Mouse (Mus musculus) CH12.LX (cell line): Measurements from ENCODE around the gene Actb. TPM values are rescaled to one million over a fixed set of nuclear protein-coding genes. Genes with fewer than 3 reads are reported as not detected.

ENCODE experiments used
- DNase-seq: peaks from one replicate; pipeline ENCODE4 v3.0.0-alpha.2; 2013; ENCODE audit errors: extremely low read depth
- H3K27ac ChIP-seq: 2 replicates; pipeline ENCODE4 v1.5.1; 2012; ENCODE audit warnings: low read depth, mild to moderate bottlenecking, control low read depth, moderate library complexity; ENCODE audit not compliant: insufficient read depth
- H3K27me3 ChIP-seq: replicated peaks from 2 replicates; pipeline ENCODE3; 2012; ENCODE audit warnings: inconsistent platforms
- H3K36me3 ChIP-seq, 2 experiments: replicated peaks in 1 of 2; 2 replicates each; pipeline versions ENCODE3 to v1.6.1; 2012; ENCODE audit warnings: inconsistent platforms in 1 of 2, low read length in 1 of 2, mild to moderate bottlenecking in 1 of 2, mixed read lengths in 1 of 2, moderate library complexity in 1 of 2; ENCODE audit not compliant: control insufficient read depth in 1 of 2, insufficient read depth in 1 of 2
- H3K4me1 ChIP-seq, 2 experiments: 2 replicates each; pipeline ENCODE4 v1.6.1; 2012; ENCODE audit warnings: inconsistent platforms in 1 of 2, moderate library complexity in 1 of 2; ENCODE audit not compliant: insufficient read depth in 2 of 2, control insufficient read depth in 1 of 2
- H3K4me2 ChIP-seq: 2 replicates; pipeline ENCODE4 v1.6.1; 2012; ENCODE audit warnings: low read depth, mild to moderate bottlenecking, control low read depth; ENCODE audit not compliant: poor library complexity, insufficient read depth, severe bottlenecking
- H3K4me3 ChIP-seq, 3 experiments: fragments of 150-350 bp in 1 of 3; sonication (generic) in 1 of 3; replicated peaks in 1 of 3; 2 replicates each; pipeline versions ENCODE3 to v1.5.1; 2011 to 2012; ENCODE audit warnings: low read depth in 2 of 3, low read length in 2 of 3, mild to moderate bottlenecking in 2 of 3, moderate library complexity in 2 of 3, control low read depth in 1 of 3, improper control_type of control experiment in 1 of 3, inconsistent platforms in 1 of 3, mixed read lengths in 1 of 3; ENCODE audit not compliant: poor library complexity in 1 of 3
- H3K79me2 ChIP-seq: replicated peaks from 2 replicates; pipeline ENCODE4 v1.6.1; 2012; ENCODE audit warnings: mild to moderate bottlenecking, moderate library complexity; ENCODE audit not compliant: control insufficient read depth, poor library complexity, insufficient read depth, severe bottlenecking; ENCODE audit errors: extremely low read depth
- H3K9ac ChIP-seq: 2 replicates; pipeline ENCODE4 v1.6.1; 2012; ENCODE audit warnings: low read depth, mild to moderate bottlenecking, control low read depth, moderate library complexity; ENCODE audit not compliant: insufficient read depth
- H3K9me3 ChIP-seq: replicated peaks from 2 replicates; pipeline ENCODE3; 2012; ENCODE audit warnings: low read length, inconsistent platforms, mixed read lengths
- BHLHE40 ChIP-seq: IDR thresholded peaks from 2 replicates; pipeline ENCODE4 v1.6.1; 2011; ENCODE audit warnings: mild to moderate bottlenecking, low read depth, low read length, improper control_type of control experiment
- CTCF ChIP-seq, 2 experiments: IDR thresholded peaks in 1 of 2; conservative IDR thresholded peaks in 1 of 2; 2 replicates each; pipeline ENCODE4 v1.5.1; 2011 to 2012; ENCODE audit warnings: low read depth in 2 of 2, low read length in 2 of 2, improper control_type of control experiment in 1 of 2, inconsistent platforms in 1 of 2, mild to moderate bottlenecking in 1 of 2, moderate library complexity in 1 of 2
- E2F4 ChIP-seq: IDR thresholded peaks from 2 replicates; pipeline ENCODE4 v1.6.1; 2011; ENCODE audit warnings: low read depth, low read length, improper control_type of control experiment; ENCODE audit not compliant: insufficient replicate concordance
- ELF1 ChIP-seq: IDR thresholded peaks from 2 replicates; pipeline ENCODE4 v1.6.1; 2014; ENCODE audit warnings: low read depth, mild to moderate bottlenecking, inconsistent platforms, low read length, improper control_type of control experiment
- GABPA ChIP-seq: IDR thresholded peaks from 2 replicates; pipeline ENCODE4 v1.6.1; 2012; ENCODE audit warnings: low read depth, low read length, improper control_type of control experiment, inconsistent platforms; ENCODE audit not compliant: insufficient replicate concordance
- HCFC1 ChIP-seq: IDR thresholded peaks from 2 replicates; pipeline ENCODE4 v1.6.1; 2012; ENCODE audit warnings: low read depth, mild to moderate bottlenecking, inconsistent platforms, low read length, improper control_type of control experiment
- IRF4 ChIP-seq: IDR thresholded peaks from 2 replicates; pipeline ENCODE4 v1.6.1; 2014; ENCODE audit warnings: low read depth, mild to moderate bottlenecking, inconsistent platforms, low read length, improper control_type of control experiment
- JUN ChIP-seq: IDR thresholded peaks from 2 replicates; pipeline ENCODE4 v1.6.1; 2011; ENCODE audit warnings: low read depth, mild to moderate bottlenecking, low read length, improper control_type of control experiment, moderate library complexity; ENCODE audit not compliant: insufficient read depth
- JUND ChIP-seq: conservative IDR thresholded peaks from 2 replicates; pipeline ENCODE4 v1.6.1; 2011; ENCODE audit warnings: low read depth, low read length, improper control_type of control experiment
- MAFK ChIP-seq: IDR thresholded peaks from 2 replicates; pipeline ENCODE4 v1.6.1; 2011; ENCODE audit warnings: low read length, improper control_type of control experiment; ENCODE audit not compliant: insufficient replicate concordance
- MAX ChIP-seq: IDR thresholded peaks from 2 replicates; pipeline ENCODE4 v1.6.1; 2011; ENCODE audit warnings: low read length, improper control_type of control experiment
- MAZ ChIP-seq: IDR thresholded peaks from 2 replicates; pipeline ENCODE4 v1.6.1; 2012; ENCODE audit warnings: low read depth, mild to moderate bottlenecking, inconsistent platforms, low read length, improper control_type of control experiment, moderate library complexity
- MEF2A ChIP-seq: IDR thresholded peaks from 2 replicates; pipeline ENCODE4 v1.6.1; 2014; ENCODE audit warnings: low read depth, mild to moderate bottlenecking, inconsistent platforms, low read length, improper control_type of control experiment, borderline replicate concordance
- MXI1 ChIP-seq: IDR thresholded peaks from 2 replicates; pipeline ENCODE4 v1.6.1; 2011; ENCODE audit warnings: mild to moderate bottlenecking, low read depth, low read length, improper control_type of control experiment
- MYC ChIP-seq: IDR thresholded peaks from 2 replicates; pipeline ENCODE4 v1.6.1; 2011; ENCODE audit warnings: low read depth, mild to moderate bottlenecking, improper control_type of control experiment, low read length
- NELFE ChIP-seq: IDR thresholded peaks from 2 replicates; pipeline ENCODE4 v1.6.1; 2011; ENCODE audit warnings: low read depth, low read length, improper control_type of control experiment
- PAX5 ChIP-seq: IDR thresholded peaks from 2 replicates; pipeline ENCODE4 v1.6.1; 2012; ENCODE audit warnings: low read length, inconsistent platforms, mixed read lengths
- POLR2A ChIP-seq: IDR thresholded peaks from 2 replicates; pipeline ENCODE4 v1.6.1; 2011; ENCODE audit warnings: low read depth, mild to moderate bottlenecking, improper control_type of control experiment, low read length
- POLR2AphosphoS2 ChIP-seq: IDR thresholded peaks from 2 replicates; pipeline ENCODE4 v1.6.1; 2011; ENCODE audit warnings: low read depth, low read length, improper control_type of control experiment
- RAD21 ChIP-seq: IDR thresholded peaks from 2 replicates; pipeline ENCODE4 v1.6.1; 2011; ENCODE audit warnings: low read depth, mild to moderate bottlenecking, low read length, improper control_type of control experiment, moderate library complexity
- SIN3A ChIP-seq: IDR thresholded peaks from 2 replicates; pipeline ENCODE4 v1.6.1; 2012; ENCODE audit warnings: low read length, improper control_type of control experiment, inconsistent platforms
- SMC3 ChIP-seq: IDR thresholded peaks from 2 replicates; pipeline ENCODE4 v1.6.1; 2011; ENCODE audit warnings: low read depth, low read length, improper control_type of control experiment
- TBP ChIP-seq: conservative IDR thresholded peaks from 2 replicates; pipeline ENCODE4 v1.6.1; 2011; ENCODE audit warnings: low read depth, low read length, improper control_type of control experiment
- TCF12 ChIP-seq: IDR thresholded peaks from 2 replicates; pipeline ENCODE4 v1.6.1; 2014; ENCODE audit warnings: low read depth, mild to moderate bottlenecking, inconsistent platforms, low read length, improper control_type of control experiment
- UBTF ChIP-seq: IDR thresholded peaks from 2 replicates; pipeline ENCODE4 v1.6.1; 2012; ENCODE audit warnings: low read depth, mild to moderate bottlenecking, inconsistent platforms, low read length, improper control_type of control experiment, moderate library complexity
- USF2 ChIP-seq: conservative IDR thresholded peaks from 2 replicates; pipeline ENCODE4 v1.6.1; 2011; ENCODE audit warnings: low read depth, low read length, improper control_type of control experiment
- ZC3H11A ChIP-seq: IDR thresholded peaks from 2 replicates; pipeline ENCODE4 v1.6.1; 2012; ENCODE audit warnings: low read depth, mild to moderate bottlenecking, inconsistent platforms, low read length, improper control_type of control experiment
- ZKSCAN1 ChIP-seq: IDR thresholded peaks from 2 replicates; pipeline ENCODE4 v1.6.1; 2012; ENCODE audit warnings: low read depth, inconsistent platforms, low read length, improper control_type of control experiment, borderline replicate concordance
- ZMIZ1 ChIP-seq: IDR thresholded peaks from 2 replicates; pipeline ENCODE4 v1.6.1; 2012; ENCODE audit warnings: low read depth, mild to moderate bottlenecking, inconsistent platforms, low read length, improper control_type of control experiment
- dilution Hi-C: fragments of 300-500 bp; cut with MboI; formaldehyde crosslinking; loops from 2 replicates; pipeline ENCODE4 v1.14.3; 2020; ENCODE audit warnings: low sequenced_read_pairs; ENCODE audit not compliant: extremely low pct_unique_long_range_greater_than_20kb, extremely low pct_ligation_motif_present
- in situ Hi-C: fragments of 300-500 bp; cut with MboI; formaldehyde crosslinking; loops from 3 replicates; pipeline ENCODE4 v1.14.3; 2019; ENCODE audit warnings: low sequenced_read_pairs, low pct_ligation_motif_present, low pct_unique_long_range_greater_than_20kb, mixed read lengths
- polyA plus RNA-seq: library from polyadenylated mRNA; unstranded; fragments of >175 nt; gene quantifications from 2 replicates; pipeline ENCODE4 v1.2.1, GENCODE M21; 2012; ENCODE audit warnings: low read depth; ENCODE audit not compliant: insufficient read length
- total RNA-seq, 2 experiments: library from RNA; depleted of rRNA; stranded (reverse); fragments of 300-350 nt in 1 of 2; fragments of >200 nt in 1 of 2; gene quantifications; 2 replicates each; pipeline ENCODE4 v1.2.3; 2012 to 2014

The Actb gene
- total and polyA plus RNA-seq, 3 experiments: 3,882 to 5,048 (median 4,756) TPM

- Histone ChIP-seq H3K4me2 (no peak overlapping the region), H3K79me2 (no peaks in the 10 kb centered on the region), H3K4me3 (no peak overlapping the region), H3K4me1 (peaks cover 5 to 19% of the 10 kb centered on the region in 2 experiments), H3K9ac (no peak overlapping the region), H3K27ac (no peak overlapping the region), H3K27me3 (no peaks in the 10 kb centered on the region), H3K36me3 (no peaks in the 10 kb centered on the region), H3K9me3 (peaks cover 5% of the 10 kb centered on the region)
- peak; percentile 73 for DNase-seq
- in situ Hi-C loops: loop anchor here (5.0 to 25.0 kb wide), 2 partner anchors 99 to 349 kb away; partner anchors contain the start of gene Zfp853
- TF ChIP-seq USF2 (no peak), SIN3A (no peak), POLR2AphosphoS2 (no peak), MAZ (no peak), IRF4 (no peak), TCF12 (no peak), CTCF (conservative IDR thresholded peaks at IDR 0.05 in 1 of 2, IDR thresholded peaks at IDR 0.05 in 1 of 2; ENCODE audit: low read depth in 2 of 2, low read length in 2 of 2) (no peak), MEF2A (no peak), JUN (no peak), ZKSCAN1 (no peak), E2F4 (no peak), JUND (no peak), POLR2A (no peak), TBP (no peak), ZC3H11A (no peak), MAX (no peak), MYC (no peak), MAFK (no peak), ZMIZ1 (no peak), PAX5 (no peak)
- dilution Hi-C loops: no loop called here
These were observed 31.6 kb upstream of the Actb start for GRCm38 (mm10) chr5:142937956-142938727.

- 0 out of 2 replicates have a peak overlapping the region, but pooled peaks have one; percentile 12 for H3K9ac ChIP-seq
- peaks cover 6 to 31% of the 10 kb centered on the region in 2 experiments for H3K4me1 ChIP-seq
- H3K36me3 ChIP-seq: no peaks in the 10 kb centered on the region
- peak; percentile 70 for DNase-seq
- dilution Hi-C loops (no loop called here), in situ Hi-C loops (loop anchor here (5.0 to 25.0 kb wide), 2 partner anchors 101 to 351 kb away; partner anchors contain the start of gene Zfp853)
- H3K9me3 ChIP-seq: peaks cover 5% of the 10 kb centered on the region
- no peak overlapping the region for H3K27ac ChIP-seq
- no peaks in the 10 kb centered on the region for H3K79me2 ChIP-seq
- TF ChIP-seq MAZ: peak; percentile 84
- TF ChIP-seq NELFE: peak; percentile 45; the same call in 1 of the 2 replicates
- no peak for TF ChIP-seq MXI1
- peak; percentile 31 for TF ChIP-seq BHLHE40
- peak; percentile 56 to 96 for TF ChIP-seq CTCF (conservative IDR thresholded peaks at IDR 0.05 in 1 of 2, IDR thresholded peaks at IDR 0.05 in 1 of 2; ENCODE audit: low read depth in 2 of 2, low read length in 2 of 2)
- TF ChIP-seq MEF2A: peak; percentile 70; the same call in 1 of the 2 replicates
- TF ChIP-seq ELF1: no peak
- TF ChIP-seq GABPA: no peak
- no peak for TF ChIP-seq ZKSCAN1
- peak; percentile 44; the same call in 1 of the 2 replicates for TF ChIP-seq IRF4
- TF ChIP-seq SIN3A: 0 out of 2 replicates have a peak, but pooled peaks have one; percentile 19
- TF ChIP-seq TCF12: 0 out of 2 replicates have a peak, but pooled peaks have one; percentile 20
- no peak for TF ChIP-seq UBTF
- 0 out of 2 replicates have a peak, but pooled peaks have one; percentile 31 for TF ChIP-seq HCFC1
- no peak for TF ChIP-seq POLR2A
- peak; percentile 96 for TF ChIP-seq ZC3H11A
- peak; percentile 96 for TF ChIP-seq RAD21
- TF ChIP-seq SMC3: peak; percentile 99
- H3K27me3 ChIP-seq: no peaks in the 10 kb centered on the region
- H3K4me3 ChIP-seq: peak overlapping the region in 2 of 3 experiments; percentile 11 to 28
- peak overlapping the region; percentile 58 for H3K4me2 ChIP-seq
These were observed 29.8 kb upstream of the Actb start for GRCm38 (mm10) chr5:142936336-142936719.
